Mouse (Mus musculus): ENCODE results near the gene Utp15. TPM values are rescaled to one million over a fixed set of nuclear protein-coding genes. Genes with fewer than 3 reads are reported as not detected.

The Utp15 gene
- polyA plus RNA-seq, 1 experiment from 2014 or later, result 34.7 TPM

- no peak overlapping the region for H3K9ac ChIP-seq (ENCODE audit: low read depth, low read length)
- H3K27ac ChIP-seq (ENCODE audit: low read length), result no peak overlapping the region
- H3K9me3 ChIP-seq (replicated peaks; ENCODE audit: control insufficient read depth, low read length, poor library complexity, severe bottlenecking), result no peaks in the 10 kb centered on the region
- no peaks in the 10 kb centered on the region for H3K36me3 ChIP-seq (ENCODE audit: control insufficient read depth, insufficient read depth, low read length)
- 26% methylated on average over 8 of the region's 8 CpGs for WGBS
- H3K4me1 ChIP-seq (ENCODE audit: control insufficient read depth, insufficient read depth, low read length), result no peaks in the 10 kb centered on the region; the same call in 1 of the 2 replicates
- H3K4me2 ChIP-seq (ENCODE audit: low read length), result peak overlapping the region; percentile 96
- ATAC-seq, result no peak
- H3K4me3 ChIP-seq (ENCODE audit: low read depth, low read length), result peak overlapping the region; percentile 76
- H3K27me3 ChIP-seq (ENCODE audit: control insufficient read depth, insufficient read depth, low read depth, low read length), result no peaks in the 10 kb centered on the region
Observed at GRCm38 (mm10) chr13:98205111-98205510, 57.7 kb downstream of the Utp15 start.

- no peaks in the 10 kb centered on the region for H3K27me3 ChIP-seq (ENCODE audit: control insufficient read depth, insufficient read depth, low read depth, low read length)
- H3K4me1 ChIP-seq (ENCODE audit: control insufficient read depth, insufficient read depth, low read length), result no peaks in the 10 kb centered on the region; the same call in 1 of the 2 replicates
- 95% methylated on average over 8 of the region's 8 CpGs for WGBS
- no peaks in the 10 kb centered on the region for H3K36me3 ChIP-seq (ENCODE audit: control insufficient read depth, insufficient read depth, low read length)
- H3K4me2 ChIP-seq (ENCODE audit: low read length), result no peak overlapping the region
- ATAC-seq, result no peak
- H3K9ac ChIP-seq (ENCODE audit: low read depth, low read length), result no peak overlapping the region
- H3K27ac ChIP-seq (ENCODE audit: low read length), result no peak overlapping the region
- no peaks in the 10 kb centered on the region for H3K9me3 ChIP-seq (replicated peaks; ENCODE audit: control insufficient read depth, low read length, poor library complexity, severe bottlenecking)
- H3K4me3 ChIP-seq (ENCODE audit: low read depth, low read length), result no peak overlapping the region
Observed at GRCm38 (mm10) chr13:98204371-98204770, 58.5 kb downstream of the Utp15 start.

DNA sequence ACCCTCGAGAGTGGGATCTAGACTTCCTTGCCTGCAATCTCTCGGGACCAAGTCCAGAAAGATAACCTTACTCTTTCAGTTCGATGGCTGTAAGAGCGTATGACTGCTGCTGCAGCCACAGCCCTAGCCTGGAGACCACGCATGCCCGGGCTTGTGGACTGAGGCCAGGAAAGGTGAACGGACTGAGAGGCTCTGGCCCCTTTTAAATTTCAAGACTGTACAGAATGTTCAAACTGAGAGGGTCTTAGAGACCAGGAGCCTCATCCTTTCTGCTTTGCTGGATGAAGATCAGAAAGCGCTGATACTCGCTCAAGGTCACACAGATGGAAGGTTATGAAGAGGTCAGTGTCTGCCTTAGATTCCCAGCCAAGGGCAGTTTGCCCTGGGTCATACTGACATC is 61.4 kb downstream of the Utp15 start:
- no peak overlapping the region for H3K4me3 ChIP-seq (ENCODE audit: low read depth, low read length)
- no peaks in the 10 kb centered on the region for H3K4me1 ChIP-seq (ENCODE audit: control insufficient read depth, insufficient read depth, low read length)
- H3K9me3 ChIP-seq (replicated peaks; ENCODE audit: control insufficient read depth, low read length, poor library complexity, severe bottlenecking), result no peaks in the 10 kb centered on the region
- H3K36me3 ChIP-seq (ENCODE audit: control insufficient read depth, insufficient read depth, low read length), result no peaks in the 10 kb centered on the region
- no peaks in the 10 kb centered on the region for H3K27me3 ChIP-seq (ENCODE audit: control insufficient read depth, insufficient read depth, low read depth, low read length)
- H3K4me2 ChIP-seq (ENCODE audit: low read length), result no peak overlapping the region
- 61% methylated on average over 9 of the region's 9 CpGs for WGBS
- H3K9ac ChIP-seq (ENCODE audit: low read depth, low read length), result no peak overlapping the region
- ATAC-seq, result no peak
- H3K27ac ChIP-seq (ENCODE audit: low read length), result no peak overlapping the region

Other genes starting within 250 kb of the Utp15 start
- gene Arhgef28, start 56.6 kb downstream of the Utp15 start, polyA plus RNA-seq (2015; fragmentation: Nextera tagmentation; extraction: Ambion mirVana), result 33.3 and 35.1 TPM in 2 replicates
- gene Ankra2, start within 50 bp of the Utp15 start, polyA plus RNA-seq (2015; fragmentation: Nextera tagmentation; extraction: Ambion mirVana), result 76.0 and 88.0 TPM in 2 replicates
- not detected in 2 replicates for gene Gm21976, start 16.8 kb upstream of the Utp15 start, polyA plus RNA-seq (2015; fragmentation: Nextera tagmentation; extraction: Ambion mirVana)
- gene Btf3, start 54.0 kb upstream of the Utp15 start, polyA plus RNA-seq (2015; fragmentation: Nextera tagmentation; extraction: Ambion mirVana), result 461 and 495 TPM in 2 replicates
- 0.49 and 0.52 TPM in 2 replicates for gene Foxd1, start 91.2 kb upstream of the Utp15 start, polyA plus RNA-seq (2015; fragmentation: Nextera tagmentation; extraction: Ambion mirVana)
- gene Gm10320, start 229.0 kb upstream of the Utp15 start, polyA plus RNA-seq (2015; fragmentation: Nextera tagmentation; extraction: Ambion mirVana), result 1.0 and 1.2 TPM in 2 replicates